Mouse (Mus musculus): ENCODE measurements around the gene Il17rc. TPM values are rescaled to one million over a fixed set of nuclear protein-coding genes. Genes with fewer than 3 reads are reported as not detected.

Il17rc gene
- total and polyA plus RNA-seq, 2 experiments from 2014 or later = 3.8 to 4.3 TPM

DNA sequence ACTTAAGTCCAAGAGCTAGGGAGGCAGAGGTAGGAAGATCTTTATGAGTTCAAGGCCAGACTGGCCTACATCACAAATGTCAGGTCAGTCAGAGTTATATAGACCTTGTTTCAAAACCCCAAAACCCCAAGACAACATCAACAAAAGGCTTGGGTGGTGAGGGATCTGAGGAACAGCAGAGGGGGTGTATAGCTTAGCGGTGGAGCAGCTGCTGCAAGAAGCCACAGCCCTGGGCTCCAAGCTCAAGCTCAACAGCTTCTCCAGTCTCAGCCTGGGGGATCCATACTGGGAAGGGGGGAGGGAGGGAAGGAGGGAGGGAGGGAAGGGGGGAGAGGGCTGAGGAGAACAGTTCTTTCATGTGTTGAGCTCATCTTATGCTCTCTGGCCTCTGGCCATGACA, 34.5 kb downstream of the Il17rc start:
- H3K9me3 ChIP-seq (ENCODE audit: low read length) = no peaks in the 10 kb centered on the region
- no peaks in the 10 kb centered on the region for H3K36me3 ChIP-seq (ENCODE audit: insufficient read depth)
- 80% methylated on average over 1 of the region's 1 CpGs for WGBS
- no peaks in the 10 kb centered on the region; the same call in 1 of the 2 replicates for H3K27me3 ChIP-seq (ENCODE audit: insufficient read depth, low read length)
- H3K4me2 ChIP-seq (ENCODE audit: low read depth) = no peak overlapping the region
- H3K9ac ChIP-seq = no peak overlapping the region
- no peak overlapping the region for H3K4me3 ChIP-seq (ENCODE audit: low read depth, low read length)
- no peak overlapping the region for H3K27ac ChIP-seq (ENCODE audit: low read depth, low read length)
- peaks cover 4% of the 10 kb centered on the region; the same call in 1 of the 2 replicates for H3K4me1 ChIP-seq (ENCODE audit: insufficient read depth)
- ATAC-seq = no peak
- no peak for TF ChIP-seq CTCF (IDR thresholded peaks at IDR 0.05; ENCODE audit: low read depth)
- no peak for DNase-seq

DNA sequence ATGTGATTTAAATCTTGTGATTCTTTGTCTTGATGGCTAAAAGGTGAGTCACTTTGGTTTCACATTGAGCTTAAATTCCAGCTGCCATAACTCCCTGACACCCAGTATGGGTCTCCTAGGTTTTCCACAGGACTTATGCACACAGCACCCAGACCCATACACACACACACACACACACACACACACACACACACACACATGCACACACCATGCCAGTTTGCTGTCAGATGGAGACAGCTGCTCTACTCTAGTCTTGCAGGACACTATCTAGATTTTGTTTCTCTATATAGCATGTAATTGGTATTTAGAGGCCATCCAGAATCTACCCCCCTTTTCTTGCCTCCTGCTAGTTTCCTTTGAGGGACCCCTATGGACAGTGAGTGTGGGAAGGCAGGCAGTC, 35.9 kb downstream of the Il17rc start:
- no peak for TF ChIP-seq CTCF (IDR thresholded peaks at IDR 0.05; ENCODE audit: low read depth)
- H3K4me3 ChIP-seq (ENCODE audit: low read depth, low read length) = no peak overlapping the region
- H3K4me2 ChIP-seq (ENCODE audit: low read depth) = no peak overlapping the region
- H3K36me3 ChIP-seq (ENCODE audit: insufficient read depth) = no peaks in the 10 kb centered on the region
- no peaks in the 10 kb centered on the region for H3K27me3 ChIP-seq (ENCODE audit: insufficient read depth, low read length)
- DNase-seq (no peak), ATAC-seq (no peak)
- H3K9ac ChIP-seq = no peak overlapping the region
- no peak overlapping the region for H3K27ac ChIP-seq (ENCODE audit: low read depth, low read length)
- H3K9me3 ChIP-seq (ENCODE audit: low read length) = no peaks in the 10 kb centered on the region
- H3K4me1 ChIP-seq (ENCODE audit: insufficient read depth) = no peaks in the 10 kb centered on the region

DNA sequence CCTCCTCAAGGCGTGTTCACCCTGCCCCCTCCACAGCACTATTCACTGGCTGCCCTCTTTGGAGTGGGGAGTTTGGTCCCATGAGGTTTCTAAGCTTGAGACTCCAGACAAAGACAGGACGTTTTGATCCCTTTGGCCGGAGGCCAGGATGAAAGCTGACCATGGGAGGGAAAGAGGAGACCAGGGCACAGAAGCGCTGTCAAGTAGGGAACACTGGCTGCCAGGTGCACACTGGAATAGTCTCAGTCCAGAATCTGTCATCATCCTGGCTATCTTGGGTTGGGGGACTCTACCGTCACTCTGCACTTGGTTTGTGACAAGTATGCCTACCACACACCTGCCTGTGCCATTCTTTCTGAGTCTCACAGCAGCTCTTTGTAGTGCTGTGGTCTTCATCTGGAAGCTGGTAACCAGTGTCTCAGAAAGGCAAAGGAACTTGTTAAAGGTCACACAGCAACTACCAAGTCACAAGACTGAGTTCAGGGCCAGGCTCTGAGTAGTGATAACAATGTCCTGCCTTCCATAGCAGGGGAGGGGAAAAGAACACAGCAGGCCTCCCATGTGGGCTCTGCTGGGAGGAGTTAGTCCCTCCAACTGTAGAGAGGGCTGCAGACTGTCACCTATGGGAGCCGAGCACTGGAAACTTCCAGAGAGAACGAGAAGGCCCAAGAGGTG, 37.2 kb downstream of the Il17rc start:
- Histone ChIP-seq H3K27me3 (ENCODE audit: insufficient read depth, low read length) (no peaks in the 10 kb centered on the region), H3K36me3 (ENCODE audit: insufficient read depth) (peaks cover 5% of the 10 kb centered on the region; the same call in 1 of the 2 replicates), H3K27ac (ENCODE audit: low read depth, low read length) (no peak overlapping the region), H3K9me3 (ENCODE audit: low read length) (no peaks in the 10 kb centered on the region), H3K9ac (no peak overlapping the region), H3K4me2 (ENCODE audit: low read depth) (no peak overlapping the region), H3K4me3 (ENCODE audit: low read depth, low read length) (no peak overlapping the region), H3K4me1 (ENCODE audit: insufficient read depth) (no peaks in the 10 kb centered on the region)
- TF ChIP-seq CTCF (IDR thresholded peaks at IDR 0.05; ENCODE audit: low read depth) = no peak
- WGBS = 55% methylated on average over 7 of the region's 7 CpGs
- DNase-seq (no peak), ATAC-seq (no peak)

DNA sequence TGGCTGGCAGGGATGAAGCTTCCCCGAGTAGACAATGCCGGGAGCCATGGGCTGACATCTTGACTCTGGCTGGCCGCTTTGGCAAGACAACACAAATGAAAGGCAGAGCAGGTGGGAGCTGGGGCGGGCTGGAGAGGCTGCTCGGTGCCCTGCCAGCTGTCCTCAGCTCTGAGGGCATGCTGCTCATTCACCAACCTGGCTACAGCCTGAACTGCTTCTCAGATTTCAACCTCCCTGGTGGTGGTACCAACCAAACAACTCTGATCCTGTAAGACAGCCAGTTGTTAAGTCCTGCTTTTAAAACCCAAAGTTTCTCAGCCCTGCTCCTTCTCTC, 37.7 kb downstream of the Il17rc start:
- ATAC-seq (no peak), DNase-seq (no peak)
- Histone ChIP-seq H3K4me2 (ENCODE audit: low read depth) (no peak overlapping the region), H3K9ac (no peak overlapping the region), H3K4me1 (ENCODE audit: insufficient read depth) (no peaks in the 10 kb centered on the region), H3K27ac (ENCODE audit: low read depth, low read length) (no peak overlapping the region), H3K36me3 (ENCODE audit: insufficient read depth) (peaks cover 9% of the 10 kb centered on the region), H3K27me3 (ENCODE audit: insufficient read depth, low read length) (no peaks in the 10 kb centered on the region), H3K4me3 (ENCODE audit: low read depth, low read length) (no peak overlapping the region), H3K9me3 (ENCODE audit: low read length) (no peaks in the 10 kb centered on the region)
- 34% methylated on average over 5 of the region's 5 CpGs for WGBS
- TF ChIP-seq CTCF (IDR thresholded peaks at IDR 0.05; ENCODE audit: low read depth) = no peak

DNA sequence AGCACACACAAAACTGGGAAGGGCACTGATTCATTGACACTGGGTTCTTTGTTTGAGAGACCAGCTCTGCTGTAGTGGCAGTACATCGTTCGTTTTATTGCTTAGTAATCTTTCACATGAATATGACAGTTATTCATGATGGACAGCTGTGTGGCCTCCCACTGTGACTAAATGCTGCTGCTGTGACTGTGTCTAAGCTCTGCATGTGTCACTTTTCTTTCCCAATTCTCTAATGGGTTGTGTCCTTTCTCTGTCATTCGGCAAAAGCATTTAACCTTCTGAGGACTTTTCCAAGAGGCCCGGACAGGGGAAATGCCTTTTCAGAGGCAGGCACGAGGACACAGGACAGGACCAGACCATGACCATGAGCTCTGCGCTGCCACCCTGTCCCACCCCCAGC, 42.7 kb downstream of the Il17rc start:
- Histone ChIP-seq H3K9ac (no peak overlapping the region), H3K36me3 (ENCODE audit: insufficient read depth) (peaks cover 60% of the 10 kb centered on the region), H3K27me3 (ENCODE audit: insufficient read depth, low read length) (no peaks in the 10 kb centered on the region), H3K4me2 (ENCODE audit: low read depth) (no peak overlapping the region), H3K4me3 (ENCODE audit: low read depth, low read length) (no peak overlapping the region), H3K4me1 (ENCODE audit: insufficient read depth) (no peaks in the 10 kb centered on the region), H3K9me3 (ENCODE audit: low read length) (no peaks in the 10 kb centered on the region), H3K27ac (ENCODE audit: low read depth, low read length) (no peak overlapping the region)
- DNase-seq (no peak), ATAC-seq (no peak)
- TF ChIP-seq CTCF (IDR thresholded peaks at IDR 0.05; ENCODE audit: low read depth) = no peak
- WGBS = 96% methylated on average over 6 of the region's 6 CpGs

DNA sequence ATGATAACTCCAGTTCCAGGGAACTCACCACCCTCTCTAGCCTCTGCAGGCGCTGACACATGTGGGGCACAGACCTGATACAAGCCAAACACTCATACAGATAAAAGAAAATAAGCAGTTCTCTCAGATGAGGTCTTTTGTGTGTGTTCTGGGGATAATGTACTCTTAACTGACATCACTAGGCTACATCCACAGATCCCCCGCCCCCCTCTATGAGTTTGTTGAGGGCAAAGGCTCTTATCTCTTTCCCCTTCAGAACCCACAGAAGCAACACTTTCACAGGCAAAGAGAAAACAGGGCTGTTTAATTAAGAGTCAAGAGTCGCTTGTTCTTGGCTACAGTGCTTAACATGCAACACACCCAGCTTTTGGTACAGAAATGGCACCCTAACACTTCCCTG, 43.4 kb downstream of the Il17rc start:
- H3K9ac ChIP-seq = no peak overlapping the region
- H3K36me3 ChIP-seq (ENCODE audit: insufficient read depth) = peaks cover 66% of the 10 kb centered on the region
- no peak overlapping the region for H3K4me2 ChIP-seq (ENCODE audit: low read depth)
- no peak overlapping the region for H3K4me3 ChIP-seq (ENCODE audit: low read depth, low read length)
- H3K9me3 ChIP-seq (ENCODE audit: low read length) = no peaks in the 10 kb centered on the region
- DNase-seq (no peak), ATAC-seq (no peak)
- TF ChIP-seq CTCF (IDR thresholded peaks at IDR 0.05; ENCODE audit: low read depth) = no peak
- WGBS = 98% methylated on average over 3 of the region's 3 CpGs
- H3K27ac ChIP-seq (ENCODE audit: low read depth, low read length) = no peak overlapping the region
- H3K4me1 ChIP-seq (ENCODE audit: insufficient read depth) = no peaks in the 10 kb centered on the region
- H3K27me3 ChIP-seq (ENCODE audit: insufficient read depth, low read length) = no peaks in the 10 kb centered on the region

DNA sequence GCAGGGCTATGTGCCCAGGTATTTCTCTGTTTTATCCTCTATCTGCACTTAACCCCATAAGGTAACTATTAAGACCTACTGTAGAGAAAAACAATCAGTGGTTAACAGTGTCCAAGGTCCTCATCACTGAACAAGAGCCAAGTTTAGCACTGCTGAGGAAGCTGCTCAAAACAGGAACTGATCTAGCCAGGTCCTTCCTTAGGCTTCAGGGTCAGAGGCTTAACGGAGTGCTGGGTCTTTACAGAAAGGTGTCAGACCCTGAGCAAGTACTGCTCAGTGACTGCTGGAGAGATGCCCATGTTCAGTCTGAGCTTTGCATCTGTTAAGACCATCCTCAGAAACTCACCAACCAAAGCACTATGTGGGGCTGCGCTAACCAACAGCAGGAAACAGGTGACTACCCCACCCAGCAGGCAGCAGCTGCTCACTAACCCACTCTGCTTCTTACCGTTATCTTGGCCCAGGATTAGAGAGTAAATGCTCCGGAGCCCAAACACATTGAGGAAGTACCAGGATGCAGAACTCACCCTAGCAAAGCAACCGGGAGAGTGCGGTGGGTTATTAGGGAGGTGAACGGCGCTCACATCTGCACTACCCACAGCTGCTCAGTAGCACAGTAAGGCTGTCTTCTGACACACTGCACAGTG, 46.3 kb downstream of the Il17rc start:
- WGBS = 96% methylated on average over 8 of the region's 8 CpGs
- ATAC-seq = no peak
- H3K4me3 ChIP-seq (ENCODE audit: low read depth, low read length) = no peak overlapping the region

More for the DNA sequence above, 46.3 kb downstream of the Il17rc start:
- H3K9ac ChIP-seq = no peak overlapping the region
- TF ChIP-seq CTCF (IDR thresholded peaks at IDR 0.05; ENCODE audit: low read depth) = no peak
- no peaks in the 10 kb centered on the region for H3K4me1 ChIP-seq (ENCODE audit: insufficient read depth)
- no peak for DNase-seq
- H3K9me3 ChIP-seq (ENCODE audit: low read length) = no peaks in the 10 kb centered on the region
- H3K36me3 ChIP-seq (ENCODE audit: insufficient read depth) = peaks cover 96% of the 10 kb centered on the region
- no peak overlapping the region for H3K4me2 ChIP-seq (ENCODE audit: low read depth)
- H3K27ac ChIP-seq (ENCODE audit: low read depth, low read length) = no peak overlapping the region
- no peaks in the 10 kb centered on the region for H3K27me3 ChIP-seq (ENCODE audit: insufficient read depth, low read length)
